Mouse (Mus musculus) CH12.LX (cell line): ENCODE measurements at regions not wholly inside any gene's neighbourhood (a gene's known extent, or its start where the extent isn't known, plus 50 kb on each side); places are given as distances from the start of the nearest gene placed in this dataset.

ENCODE experiments used
- DNase-seq: peaks from one replicate; pipeline ENCODE4 v3.0.0-alpha.2; 2013; ENCODE audit errors: extremely low read depth
- H3K27ac ChIP-seq: 2 replicates; pipeline ENCODE4 v1.5.1; 2012; ENCODE audit warnings: low read depth, mild to moderate bottlenecking, control low read depth, moderate library complexity; ENCODE audit not compliant: insufficient read depth
- H3K27me3 ChIP-seq: replicated peaks from 2 replicates; pipeline ENCODE3; 2012; ENCODE audit warnings: inconsistent platforms
- H3K36me3 ChIP-seq, 2 experiments: replicated peaks in 1 of 2; 2 replicates each; pipeline versions ENCODE3 to v1.6.1; 2012; ENCODE audit warnings: inconsistent platforms in 1 of 2, low read length in 1 of 2, mild to moderate bottlenecking in 1 of 2, mixed read lengths in 1 of 2, moderate library complexity in 1 of 2; ENCODE audit not compliant: control insufficient read depth in 1 of 2, insufficient read depth in 1 of 2
- H3K4me1 ChIP-seq, 2 experiments: 2 replicates each; pipeline ENCODE4 v1.6.1; 2012; ENCODE audit warnings: inconsistent platforms in 1 of 2, moderate library complexity in 1 of 2; ENCODE audit not compliant: insufficient read depth in 2 of 2, control insufficient read depth in 1 of 2
- H3K4me2 ChIP-seq: 2 replicates; pipeline ENCODE4 v1.6.1; 2012; ENCODE audit warnings: low read depth, mild to moderate bottlenecking, control low read depth; ENCODE audit not compliant: poor library complexity, insufficient read depth, severe bottlenecking
- H3K4me3 ChIP-seq, 3 experiments: fragments of 150-350 bp in 1 of 3; sonication (generic) in 1 of 3; replicated peaks in 1 of 3; 2 replicates each; pipeline versions ENCODE3 to v1.5.1; 2011 to 2012; ENCODE audit warnings: low read depth in 2 of 3, low read length in 2 of 3, mild to moderate bottlenecking in 2 of 3, moderate library complexity in 2 of 3, control low read depth in 1 of 3, improper control_type of control experiment in 1 of 3, inconsistent platforms in 1 of 3, mixed read lengths in 1 of 3; ENCODE audit not compliant: poor library complexity in 1 of 3
- H3K79me2 ChIP-seq: replicated peaks from 2 replicates; pipeline ENCODE4 v1.6.1; 2012; ENCODE audit warnings: mild to moderate bottlenecking, moderate library complexity; ENCODE audit not compliant: control insufficient read depth, poor library complexity, insufficient read depth, severe bottlenecking; ENCODE audit errors: extremely low read depth
- H3K9ac ChIP-seq: 2 replicates; pipeline ENCODE4 v1.6.1; 2012; ENCODE audit warnings: low read depth, mild to moderate bottlenecking, control low read depth, moderate library complexity; ENCODE audit not compliant: insufficient read depth
- H3K9me3 ChIP-seq: replicated peaks from 2 replicates; pipeline ENCODE3; 2012; ENCODE audit warnings: low read length, inconsistent platforms, mixed read lengths
- CTCF ChIP-seq, 2 experiments: IDR thresholded peaks in 1 of 2; conservative IDR thresholded peaks in 1 of 2; 2 replicates each; pipeline ENCODE4 v1.5.1; 2011 to 2012; ENCODE audit warnings: low read depth in 2 of 2, low read length in 2 of 2, improper control_type of control experiment in 1 of 2, inconsistent platforms in 1 of 2, mild to moderate bottlenecking in 1 of 2, moderate library complexity in 1 of 2
- E2F4 ChIP-seq: IDR thresholded peaks from 2 replicates; pipeline ENCODE4 v1.6.1; 2011; ENCODE audit warnings: low read depth, low read length, improper control_type of control experiment; ENCODE audit not compliant: insufficient replicate concordance
- IRF4 ChIP-seq: IDR thresholded peaks from 2 replicates; pipeline ENCODE4 v1.6.1; 2014; ENCODE audit warnings: low read depth, mild to moderate bottlenecking, inconsistent platforms, low read length, improper control_type of control experiment
- JUND ChIP-seq: conservative IDR thresholded peaks from 2 replicates; pipeline ENCODE4 v1.6.1; 2011; ENCODE audit warnings: low read depth, low read length, improper control_type of control experiment
- MAX ChIP-seq: IDR thresholded peaks from 2 replicates; pipeline ENCODE4 v1.6.1; 2011; ENCODE audit warnings: low read length, improper control_type of control experiment
- MAZ ChIP-seq: IDR thresholded peaks from 2 replicates; pipeline ENCODE4 v1.6.1; 2012; ENCODE audit warnings: low read depth, mild to moderate bottlenecking, inconsistent platforms, low read length, improper control_type of control experiment, moderate library complexity
- MYC ChIP-seq: IDR thresholded peaks from 2 replicates; pipeline ENCODE4 v1.6.1; 2011; ENCODE audit warnings: low read depth, mild to moderate bottlenecking, improper control_type of control experiment, low read length
- NRF1 ChIP-seq: IDR thresholded peaks from 2 replicates; pipeline ENCODE4 v1.6.1; 2014; ENCODE audit warnings: low read depth, mild to moderate bottlenecking, inconsistent platforms, low read length, improper control_type of control experiment, moderate library complexity
- POLR2A ChIP-seq: IDR thresholded peaks from 2 replicates; pipeline ENCODE4 v1.6.1; 2011; ENCODE audit warnings: low read depth, mild to moderate bottlenecking, improper control_type of control experiment, low read length
- POLR2AphosphoS2 ChIP-seq: IDR thresholded peaks from 2 replicates; pipeline ENCODE4 v1.6.1; 2011; ENCODE audit warnings: low read depth, low read length, improper control_type of control experiment
- RAD21 ChIP-seq: IDR thresholded peaks from 2 replicates; pipeline ENCODE4 v1.6.1; 2011; ENCODE audit warnings: low read depth, mild to moderate bottlenecking, low read length, improper control_type of control experiment, moderate library complexity
- RCOR1 ChIP-seq: conservative IDR thresholded peaks from 2 replicates; pipeline ENCODE4 v1.6.1; 2012; ENCODE audit warnings: low read depth, mild to moderate bottlenecking, inconsistent platforms, low read length, improper control_type of control experiment
- USF1 ChIP-seq: IDR thresholded peaks from 2 replicates; pipeline ENCODE4 v1.6.1; 2014; ENCODE audit warnings: low read depth, mild to moderate bottlenecking, inconsistent platforms, low read length, improper control_type of control experiment
- USF2 ChIP-seq: conservative IDR thresholded peaks from 2 replicates; pipeline ENCODE4 v1.6.1; 2011; ENCODE audit warnings: low read depth, low read length, improper control_type of control experiment
- ZC3H11A ChIP-seq: IDR thresholded peaks from 2 replicates; pipeline ENCODE4 v1.6.1; 2012; ENCODE audit warnings: low read depth, mild to moderate bottlenecking, inconsistent platforms, low read length, improper control_type of control experiment
- dilution Hi-C: fragments of 300-500 bp; cut with MboI; formaldehyde crosslinking; loops from 2 replicates; pipeline ENCODE4 v1.14.3; 2020; ENCODE audit warnings: low sequenced_read_pairs; ENCODE audit not compliant: extremely low pct_unique_long_range_greater_than_20kb, extremely low pct_ligation_motif_present
- in situ Hi-C: fragments of 300-500 bp; cut with MboI; formaldehyde crosslinking; loops from 3 replicates; pipeline ENCODE4 v1.14.3; 2019; ENCODE audit warnings: low sequenced_read_pairs, low pct_ligation_motif_present, low pct_unique_long_range_greater_than_20kb, mixed read lengths

DNA sequence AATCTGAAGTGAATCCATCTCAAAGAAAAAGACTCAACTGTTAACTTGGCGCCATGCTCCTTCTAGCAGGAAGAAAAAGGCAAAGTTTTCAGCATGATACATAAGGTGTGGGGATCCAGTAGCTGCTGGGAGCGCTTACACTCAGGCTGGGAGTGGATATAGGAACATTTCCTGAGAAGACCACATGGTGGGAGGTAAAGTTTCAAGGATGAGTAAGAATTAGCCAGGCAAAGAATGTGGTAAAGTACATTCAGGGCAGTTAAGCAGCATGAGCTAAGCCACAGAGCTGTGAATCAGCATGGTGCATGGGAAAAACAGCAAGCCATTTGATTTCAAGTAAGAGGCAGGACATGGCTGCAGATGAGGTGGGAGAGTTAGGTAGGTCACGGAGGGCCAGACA lies 226.3 kb downstream of the Rergl start:
- no peak for DNase-seq
- in situ Hi-C loops = no loop called here
- no peak overlapping the region for H3K9ac ChIP-seq
- no peaks in the 10 kb centered on the region for H3K79me2 ChIP-seq
- no peak for TF ChIP-seq USF2
- TF ChIP-seq, all 38 proteins: peak for 0
- no peaks in the 10 kb centered on the region for H3K36me3 ChIP-seq
- dilution Hi-C loops = no loop called here
- H3K27ac ChIP-seq = no peak overlapping the region
- no peak overlapping the region for H3K4me2 ChIP-seq
- peaks cover 48% of the 10 kb centered on the region for H3K9me3 ChIP-seq
- H3K27me3 ChIP-seq = no peaks in the 10 kb centered on the region
- H3K4me3 ChIP-seq = no peak overlapping the region
- H3K4me1 ChIP-seq = no peaks in the 10 kb centered on the region

DNA sequence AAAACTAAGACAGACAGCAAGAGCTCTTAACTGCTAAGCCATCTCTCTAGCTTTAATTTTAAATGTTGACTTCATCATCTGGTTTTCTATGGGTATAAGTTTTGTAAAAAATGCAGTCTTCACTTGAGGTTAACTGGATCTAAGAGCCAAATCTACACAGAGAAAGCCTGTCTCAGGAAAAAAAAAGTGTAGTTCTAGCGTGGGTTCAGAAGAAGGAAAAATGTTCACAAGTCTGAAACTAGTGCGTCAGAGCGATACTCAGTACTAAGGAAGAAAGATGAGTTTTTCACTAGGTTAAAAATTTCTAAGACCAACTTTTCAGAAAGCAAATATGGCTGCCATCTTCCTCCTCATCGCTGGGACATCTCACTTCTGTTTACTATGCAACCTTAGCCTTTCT lies 248.1 kb downstream of the Rergl start:
- in situ Hi-C loops = no loop called here
- Histone ChIP-seq H3K79me2 (no peaks in the 10 kb centered on the region), H3K4me1 (no peaks in the 10 kb centered on the region), H3K27me3 (no peaks in the 10 kb centered on the region), H3K4me3 (no peak overlapping the region), H3K27ac (no peak overlapping the region), H3K4me2 (no peak overlapping the region), H3K36me3 (no peaks in the 10 kb centered on the region), H3K9me3 (peaks cover 36% of the 10 kb centered on the region), H3K9ac (no peak overlapping the region)
- dilution Hi-C loops = no loop called here
- DNase-seq = no peak
- TF ChIP-seq MAX (no peak), RCOR1 (no peak), USF1 (no peak), POLR2AphosphoS2 (no peak), MYC (no peak), ZC3H11A (no peak), NRF1 (no peak), E2F4 (no peak), RAD21 (no peak), USF2 (no peak), IRF4 (no peak), CTCF (conservative IDR thresholded peaks at IDR 0.05 in 1 of 2, IDR thresholded peaks at IDR 0.05 in 1 of 2; ENCODE audit: low read depth in 2 of 2, low read length in 2 of 2) (no peak), POLR2A (no peak)

GRCm38 (mm10) chr6:139248920-139249547 lies 252.7 kb downstream of the Rergl start:
- Histone ChIP-seq H3K4me2 (no peak overlapping the region), H3K79me2 (no peaks in the 10 kb centered on the region), H3K9me3 (peaks cover 55% of the 10 kb centered on the region), H3K4me1 (no peaks in the 10 kb centered on the region), H3K36me3 (no peaks in the 10 kb centered on the region), H3K9ac (no peak overlapping the region), H3K4me3 (no peak overlapping the region), H3K27me3 (no peaks in the 10 kb centered on the region), H3K27ac (no peak overlapping the region)
- peak; percentile 0 for DNase-seq
- TF ChIP-seq RAD21 (peak; percentile 10), CTCF (conservative IDR thresholded peaks at IDR 0.05 in 1 of 2, IDR thresholded peaks at IDR 0.05 in 1 of 2; ENCODE audit: low read depth in 2 of 2, low read length in 2 of 2) (peak in 1 of 2 experiments; percentile 35; a peak in 2 of 4 replicates), JUND (no peak), POLR2AphosphoS2 (no peak), MAZ (no peak)
- in situ Hi-C loops (no loop called here), dilution Hi-C loops (no loop called here)
